Mouse (Mus musculus) ES-E14 (cell line): ENCODE results near the gene Fcrlb. TPM values are rescaled to one million over a fixed set of nuclear protein-coding genes. Genes with fewer than 3 reads are reported as not detected.
A peak's percentile ranks its signal among the peaks of the same experiment; 100 is the strongest.

Source experiments
- DNase-seq: peaks from one replicate; pipeline ENCODE4 v3.0.0-alpha.2; 2013; ENCODE audit warnings: low read depth, low spot score
- H3K27ac ChIP-seq: 2 replicates; pipeline ENCODE4 v1.5.1; 2012; ENCODE audit warnings: low read depth, mild to moderate bottlenecking, low read length, moderate library complexity, mixed read lengths; ENCODE audit not compliant: poor library complexity, insufficient read depth, severe bottlenecking
- H3K36me3 ChIP-seq: 2 replicates; pipeline ENCODE4 v1.6.1; 2012; ENCODE audit warnings: mild to moderate bottlenecking, low read length, moderate library complexity, mixed read lengths; ENCODE audit not compliant: control insufficient read depth, poor library complexity, insufficient read depth, severe bottlenecking
- H3K4me1 ChIP-seq, 2 experiments: fragments of 150-350 bp in 1 of 2; sonication (generic) in 1 of 2; 2 replicates each; pipeline ENCODE4 v1.6.1; 2012; ENCODE audit warnings: low read length in 2 of 2, mild to moderate bottlenecking in 1 of 2, mixed read lengths in 1 of 2; ENCODE audit not compliant: control insufficient read depth in 2 of 2, insufficient read depth in 2 of 2, poor library complexity in 1 of 2
- H3K4me3 ChIP-seq, 2 experiments: fragments of 150-350 bp in 1 of 2; sonication (generic) in 1 of 2; 2 replicates each; pipeline ENCODE4 v1.5.1; 2012; ENCODE audit warnings: low read length in 2 of 2, low read depth in 1 of 2, mild to moderate bottlenecking in 1 of 2, mixed read lengths in 1 of 2; ENCODE audit not compliant: insufficient read depth in 1 of 2, poor library complexity in 1 of 2, severe bottlenecking in 1 of 2
- H3K9ac ChIP-seq: 2 replicates; pipeline ENCODE4 v1.6.1; 2012; ENCODE audit warnings: low read depth, mild to moderate bottlenecking, low read length, mixed read lengths; ENCODE audit not compliant: poor library complexity, insufficient read depth, severe bottlenecking
- H3K9me3 ChIP-seq: fragments of 150-350 bp; sonication (generic); 2 replicates; pipeline ENCODE4 v1.6.1; 2012; ENCODE audit warnings: low read depth, mild to moderate bottlenecking, low read length; ENCODE audit not compliant: control insufficient read depth, insufficient read depth
- CHD2 ChIP-seq: IDR thresholded peaks from 2 replicates; pipeline ENCODE4 v1.6.1; 2014; ENCODE audit warnings: mild to moderate bottlenecking, low read depth, low read length, inconsistent platforms
- HCFC1 ChIP-seq: IDR thresholded peaks from 2 replicates; pipeline ENCODE4 v1.6.1; 2012; ENCODE audit warnings: low read length, inconsistent platforms, borderline replicate concordance; ENCODE audit not compliant: insufficient read depth
- MAFK ChIP-seq: IDR thresholded peaks from 2 replicates; pipeline ENCODE4 v1.6.1; 2014; ENCODE audit warnings: mild to moderate bottlenecking, low read depth, low read length, inconsistent platforms; ENCODE audit not compliant: insufficient read depth
- ZC3H11A ChIP-seq: IDR thresholded peaks from 2 replicates; pipeline ENCODE4 v1.6.1; 2012; ENCODE audit warnings: low read depth, mild to moderate bottlenecking, inconsistent platforms, low read length, borderline replicate concordance
- ZNF384 ChIP-seq: IDR thresholded peaks from 2 replicates; pipeline ENCODE4 v1.6.1; 2012; ENCODE audit warnings: low read depth, low read length, inconsistent platforms
- in situ Hi-C, 2 experiments: fragments of 600-800 bp; cut with MboI; formaldehyde crosslinking; loops; one replicate each; pipeline ENCODE4 v1.15.1; 2025; ENCODE audit warnings: low sequenced_read_pairs in 2 of 2, inconsistent platforms in 1 of 2; ENCODE audit not compliant: unreplicated experiment in 2 of 2
- total RNA-seq: library from RNA; depleted of rRNA; stranded (reverse); fragments of 300-350 nt; gene quantifications from 2 replicates; pipeline ENCODE4 v1.2.3, GENCODE M21; 2012

The Fcrlb gene
- total RNA-seq, 1 experiment: not detected

- DNase-seq: no peak
- TF ChIP-seq CHD2 (no peak), HCFC1 (no peak), MAFK (no peak), ZNF384 (no peak), ZC3H11A (no peak)
- Histone ChIP-seq H3K4me1 (peaks cover 2 to 4% of the 10 kb centered on the region in 2 experiments; a peak in 2 of 4 replicates), H3K9me3 (no peaks in the 10 kb centered on the region), H3K36me3 (peaks cover 5% of the 10 kb centered on the region), H3K27ac (no peak overlapping the region), H3K9ac (peak overlapping the region; percentile 96; the same call in 1 of the 2 replicates), H3K4me3 (peak overlapping the region; percentile 95 to 98)
- in situ Hi-C loops: loop anchor here (25.0 kb wide), 2 partner anchors 103 to 353 kb away; partner anchors contain the start of genes Apoa2 (in 1 of the 2), Fcer1g (in 1 of the 2) and Fcgr2b (in 1 of the 2)
Measured at GRCm38 (mm10) chr1:170884390-170884789, 28.4 kb downstream of the Fcrlb start.

- in situ Hi-C loops: loop anchor here (25.0 kb wide), 2 partner anchors 104 to 354 kb away; partner anchors contain the start of genes Apoa2 (in 1 of the 2), Fcer1g (in 1 of the 2) and Fcgr2b (in 1 of the 2)
- Histone ChIP-seq H3K9ac (no peak overlapping the region), H3K9me3 (no peaks in the 10 kb centered on the region), H3K4me1 (peaks cover 2 to 4% of the 10 kb centered on the region in 2 experiments; a peak in 2 of 4 replicates), H3K4me3 (no peak overlapping the region), H3K36me3 (peaks cover 7% of the 10 kb centered on the region), H3K27ac (no peak overlapping the region)
- TF ChIP-seq MAFK (no peak), HCFC1 (no peak), CHD2 (no peak), ZNF384 (no peak), ZC3H11A (no peak)
- DNase-seq: no peak
Measured at GRCm38 (mm10) chr1:170882915-170883485, 29.7 kb downstream of the Fcrlb start.

GRCm38 (mm10) chr1:170876906-170877305 lies 35.8 kb downstream of the Fcrlb start:
- no peaks in the 10 kb centered on the region for H3K9me3 ChIP-seq
- no peak overlapping the region for H3K27ac ChIP-seq
- no peak overlapping the region for H3K9ac ChIP-seq
- no peak for DNase-seq
- peaks cover 12% of the 10 kb centered on the region for H3K36me3 ChIP-seq
- in situ Hi-C loops: loop anchor here (25.0 kb wide), 2 partner anchors 110 to 360 kb away; partner anchors contain the start of genes Apoa2 (in 1 of the 2), Fcer1g (in 1 of the 2) and Fcgr2b (in 1 of the 2)
- H3K4me3 ChIP-seq: no peak overlapping the region
- H3K4me1 ChIP-seq: peaks cover 0 to under 1% of the 10 kb centered on the region in 2 experiments; a peak in 1 of 4 replicates
- TF ChIP-seq ZC3H11A: no peak
- no peak for TF ChIP-seq ZNF384
- no peak for TF ChIP-seq HCFC1
- no peak for TF ChIP-seq MAFK
- no peak for TF ChIP-seq CHD2

GRCm38 (mm10) chr1:170875676-170876075 lies 37.1 kb downstream of the Fcrlb start:
- Histone ChIP-seq H3K4me3 (no peak overlapping the region), H3K9me3 (no peaks in the 10 kb centered on the region), H3K36me3 (peaks cover 11% of the 10 kb centered on the region), H3K9ac (no peak overlapping the region), H3K27ac (no peak overlapping the region), H3K4me1 (peaks cover 2 to 3% of the 10 kb centered on the region in 2 experiments; a peak in 2 of 4 replicates)
- in situ Hi-C loops: loop anchor here (25.0 kb wide), 2 partner anchors 112 to 362 kb away; partner anchors contain the start of genes Apoa2 (in 1 of the 2), Fcer1g (in 1 of the 2) and Fcgr2b (in 1 of the 2)
- TF ChIP-seq CHD2 (no peak), ZC3H11A (no peak), HCFC1 (no peak), MAFK (no peak), ZNF384 (no peak)
- DNase-seq: no peak
